Mouse (Mus musculus): ENCODE results near the gene Zfp629.
A peak's percentile ranks its signal among the peaks of the same experiment; 100 is the strongest.

Zfp629 gene

GRCm38 (mm10) chr7:127561340-127561858, 54.2 kb downstream of the Zfp629 start, which contains the start of gene Tmem265:
Tmem265 (plus strand) TSS chr7:127561390.
- DNase-seq, result peak in 1 of 2 experiments; percentile 24

DNA sequence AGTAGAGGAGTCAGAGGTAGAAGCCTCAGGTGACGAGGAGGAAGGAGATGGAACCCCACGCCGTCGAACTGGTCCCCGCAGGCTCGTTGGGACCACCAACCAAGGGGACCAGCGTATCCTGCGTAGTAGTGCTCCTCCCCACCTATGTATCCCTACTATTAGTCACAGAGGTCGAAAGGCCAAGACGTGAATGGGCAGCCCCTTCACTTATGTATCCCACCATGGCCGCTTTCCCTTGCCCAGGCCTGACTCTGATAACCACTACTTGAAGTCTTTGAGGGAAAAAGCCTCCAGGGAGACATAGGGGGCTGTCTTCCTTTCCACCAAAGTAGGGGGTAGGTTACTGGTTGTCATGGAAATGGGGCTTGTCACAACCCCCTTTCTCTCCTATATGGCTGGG, 55.0 kb downstream of the Zfp629 start:
- no peak for DNase-seq
